Mouse (Mus musculus): Measurements from ENCODE around the gene Dgcr2. TPM values are rescaled to one million over a fixed set of nuclear protein-coding genes. Genes with fewer than 3 reads are reported as not detected.
A peak's percentile ranks its signal among the peaks of the same experiment; 100 is the strongest.

Gene Dgcr2
- polyA plus RNA-seq, 1 experiment = 42.8 TPM

GRCm38 (mm10) chr16:17931906-17932460, 33.6 kb upstream of the Dgcr2 start:
- Histone ChIP-seq H3K79me2 (ENCODE audit: control insufficient read depth, insufficient read depth) (no peaks in the 10 kb centered on the region), H3K4me3 (no peak overlapping the region), H3ac (ENCODE audit: control insufficient read depth, insufficient read length) (no peak overlapping the region), H3K27me3 (ENCODE audit: control insufficient read depth, insufficient read depth, insufficient read length) (peaks cover 43% of the 10 kb centered on the region), H3K4me2 (ENCODE audit: low read depth) (no peak overlapping the region), H3K36me3 (ENCODE audit: control insufficient read depth, insufficient read depth) (no peaks in the 10 kb centered on the region)
- no peak for TF ChIP-seq CEBPB (IDR thresholded peaks at IDR 0.05; ENCODE audit: insufficient read depth, poor library complexity, severe bottlenecking)
- TF ChIP-seq TCF3 (IDR thresholded peaks at IDR 0.05; ENCODE audit: insufficient read length, low read depth) = no peak
- TF ChIP-seq MYOG (IDR thresholded peaks at IDR 0.05; ENCODE audit: control insufficient read depth in 1 of 3, insufficient read depth in 1 of 3, insufficient read length in 2 of 3, low read depth in 2 of 3) = no peak
- TF ChIP-seq MAX (IDR thresholded peaks at IDR 0.05; ENCODE audit: low read depth) = no peak
- TF ChIP-seq SRF (IDR thresholded peaks at IDR 0.05; ENCODE audit: control insufficient read depth, insufficient read length, low read depth) = no peak
- TF ChIP-seq POLR2AphosphoS2 (IDR thresholded peaks at IDR 0.05; ENCODE audit: insufficient read length, low read depth) = no peak
- TF ChIP-seq E2F4 (IDR thresholded peaks at IDR 0.05; ENCODE audit: insufficient read depth) = no peak
- no peak for TF ChIP-seq USF1 (IDR thresholded peaks at IDR 0.05; ENCODE audit: low read depth)
- TF ChIP-seq TCF12 (IDR thresholded peaks at IDR 0.05; ENCODE audit: insufficient read depth, poor library complexity, severe bottlenecking) = no peak
- TF ChIP-seq MYOD1 (IDR thresholded peaks at IDR 0.05; ENCODE audit: control insufficient read depth in 1 of 3, insufficient read length in 2 of 3, low read depth in 2 of 3) = no peak
- no peak for TF ChIP-seq POLR2A (IDR thresholded peaks at IDR 0.05; ENCODE audit: insufficient read length, low read depth)
- TF ChIP-seq REST (IDR thresholded peaks at IDR 0.05; ENCODE audit: insufficient read depth, insufficient read length) = no peak

GRCm38 (mm10) chr16:17929631-17930030, 31.3 kb upstream of the Dgcr2 start:
- peak overlapping the region; percentile 53 for H3K4me3 ChIP-seq
- H3ac ChIP-seq (ENCODE audit: control insufficient read depth, insufficient read length) = no peak overlapping the region
- H3K4me2 ChIP-seq (ENCODE audit: low read depth) = no peak overlapping the region
- H3K79me2 ChIP-seq (ENCODE audit: control insufficient read depth, insufficient read depth) = no peaks in the 10 kb centered on the region
- peaks cover 21% of the 10 kb centered on the region for H3K27me3 ChIP-seq (ENCODE audit: control insufficient read depth, insufficient read depth, insufficient read length)
- TF ChIP-seq SRF (IDR thresholded peaks at IDR 0.05; ENCODE audit: control insufficient read depth, insufficient read length, low read depth) (no peak), REST (IDR thresholded peaks at IDR 0.05; ENCODE audit: insufficient read depth, insufficient read length) (no peak), TCF12 (IDR thresholded peaks at IDR 0.05; ENCODE audit: insufficient read depth, poor library complexity, severe bottlenecking) (no peak), TCF3 (IDR thresholded peaks at IDR 0.05; ENCODE audit: insufficient read length, low read depth) (no peak), MYOD1 (IDR thresholded peaks at IDR 0.05; ENCODE audit: control insufficient read depth in 1 of 3, insufficient read length in 2 of 3, low read depth in 2 of 3) (no peak), USF1 (IDR thresholded peaks at IDR 0.05; ENCODE audit: low read depth) (no peak), POLR2AphosphoS2 (IDR thresholded peaks at IDR 0.05; ENCODE audit: insufficient read length, low read depth) (no peak), POLR2A (IDR thresholded peaks at IDR 0.05; ENCODE audit: insufficient read length, low read depth) (no peak), MAX (IDR thresholded peaks at IDR 0.05; ENCODE audit: low read depth) (no peak), MYOG (IDR thresholded peaks at IDR 0.05; ENCODE audit: control insufficient read depth in 1 of 3, insufficient read depth in 1 of 3, insufficient read length in 2 of 3, low read depth in 2 of 3) (no peak), CEBPB (IDR thresholded peaks at IDR 0.05; ENCODE audit: insufficient read depth, poor library complexity, severe bottlenecking) (no peak), E2F4 (IDR thresholded peaks at IDR 0.05; ENCODE audit: insufficient read depth) (no peak)
- no peaks in the 10 kb centered on the region for H3K36me3 ChIP-seq (ENCODE audit: control insufficient read depth, insufficient read depth)

GRCm38 (mm10) chr16:17929211-17929610, 30.8 kb upstream of the Dgcr2 start:
- Histone ChIP-seq H3K79me2 (ENCODE audit: control insufficient read depth, insufficient read depth) (no peaks in the 10 kb centered on the region), H3K27me3 (ENCODE audit: control insufficient read depth, insufficient read depth, insufficient read length) (peaks cover 17% of the 10 kb centered on the region), H3K4me3 (peak overlapping the region; percentile 53), H3K36me3 (ENCODE audit: control insufficient read depth, insufficient read depth) (no peaks in the 10 kb centered on the region), H3ac (ENCODE audit: control insufficient read depth, insufficient read length) (no peak overlapping the region), H3K4me2 (ENCODE audit: low read depth) (peak overlapping the region; percentile 100)
- TF ChIP-seq POLR2AphosphoS2 (IDR thresholded peaks at IDR 0.05; ENCODE audit: insufficient read length, low read depth) (no peak), TCF12 (IDR thresholded peaks at IDR 0.05; ENCODE audit: insufficient read depth, poor library complexity, severe bottlenecking) (no peak), CEBPB (IDR thresholded peaks at IDR 0.05; ENCODE audit: insufficient read depth, poor library complexity, severe bottlenecking) (no peak), TCF3 (IDR thresholded peaks at IDR 0.05; ENCODE audit: insufficient read length, low read depth) (no peak), USF1 (IDR thresholded peaks at IDR 0.05; ENCODE audit: low read depth) (no peak), MYOG (IDR thresholded peaks at IDR 0.05; ENCODE audit: control insufficient read depth in 1 of 3, insufficient read depth in 1 of 3, insufficient read length in 2 of 3, low read depth in 2 of 3) (no peak), MYOD1 (IDR thresholded peaks at IDR 0.05; ENCODE audit: control insufficient read depth in 1 of 3, insufficient read length in 2 of 3, low read depth in 2 of 3) (no peak), REST (IDR thresholded peaks at IDR 0.05; ENCODE audit: insufficient read depth, insufficient read length) (no peak), POLR2A (IDR thresholded peaks at IDR 0.05; ENCODE audit: insufficient read length, low read depth) (no peak), MAX (IDR thresholded peaks at IDR 0.05; ENCODE audit: low read depth) (no peak), E2F4 (IDR thresholded peaks at IDR 0.05; ENCODE audit: insufficient read depth) (no peak), SRF (IDR thresholded peaks at IDR 0.05; ENCODE audit: control insufficient read depth, insufficient read length, low read depth) (no peak)

GRCm38 (mm10) chr16:17928627-17929104, 30.3 kb upstream of the Dgcr2 start:
- Histone ChIP-seq H3K27me3 (ENCODE audit: control insufficient read depth, insufficient read depth, insufficient read length) (peaks cover 12% of the 10 kb centered on the region), H3K4me3 (peak overlapping the region; percentile 53), H3K36me3 (ENCODE audit: control insufficient read depth, insufficient read depth) (no peaks in the 10 kb centered on the region), H3K79me2 (ENCODE audit: control insufficient read depth, insufficient read depth) (no peaks in the 10 kb centered on the region), H3K4me2 (ENCODE audit: low read depth) (peak overlapping the region; percentile 100), H3ac (ENCODE audit: control insufficient read depth, insufficient read length) (peak overlapping the region; percentile 29)
- TF ChIP-seq POLR2AphosphoS2 (IDR thresholded peaks at IDR 0.05; ENCODE audit: insufficient read length, low read depth) (no peak), TCF12 (IDR thresholded peaks at IDR 0.05; ENCODE audit: insufficient read depth, poor library complexity, severe bottlenecking) (no peak), MYOG (IDR thresholded peaks at IDR 0.05; ENCODE audit: control insufficient read depth in 1 of 3, insufficient read depth in 1 of 3, insufficient read length in 2 of 3, low read depth in 2 of 3) (no peak), REST (IDR thresholded peaks at IDR 0.05; ENCODE audit: insufficient read depth, insufficient read length) (no peak), CEBPB (IDR thresholded peaks at IDR 0.05; ENCODE audit: insufficient read depth, poor library complexity, severe bottlenecking) (no peak), TCF3 (IDR thresholded peaks at IDR 0.05; ENCODE audit: insufficient read length, low read depth) (no peak), POLR2A (IDR thresholded peaks at IDR 0.05; ENCODE audit: insufficient read length, low read depth) (no peak), E2F4 (IDR thresholded peaks at IDR 0.05; ENCODE audit: insufficient read depth) (no peak), SRF (IDR thresholded peaks at IDR 0.05; ENCODE audit: control insufficient read depth, insufficient read length, low read depth) (no peak), MYOD1 (IDR thresholded peaks at IDR 0.05; ENCODE audit: control insufficient read depth in 1 of 3, insufficient read length in 2 of 3, low read depth in 2 of 3) (no peak)
